Mouse (Mus musculus) lung, postnatal 36 days (tissue): Measurements from ENCODE around the gene Mafg.

Source experiments
- DNase-seq: peaks from one replicate; pipeline ENCODE4 v3.0.0; 2022; ENCODE audit warnings: mixed read lengths

Gene Mafg

GRCm38 (mm10) chr11:120620195-120620594, 13.2 kb downstream of the Mafg start:
- no peak for DNase-seq

- no peak for DNase-seq
Measured at GRCm38 (mm10) chr11:120618619-120619535, 14.5 kb downstream of the Mafg start.

GRCm38 (mm10) chr11:120617519-120618112, 15.8 kb downstream of the Mafg start, which contains the start of gene Pcyt2:
TSS of gene Pcyt2 (minus strand) at chr11:120617936.
- DNase-seq, result peak; percentile 95

- no peak for DNase-seq
Measured at GRCm38 (mm10) chr11:120616617-120617294, 16.6 kb downstream of the Mafg start.

GRCm38 (mm10) chr11:120615606-120616203, 17.7 kb downstream of the Mafg start:
- no peak for DNase-seq

GRCm38 (mm10) chr11:120615167-120615566, 18.2 kb downstream of the Mafg start:
- DNase-seq, result no peak

GRCm38 (mm10) chr11:120613976-120614375, 19.4 kb downstream of the Mafg start:
- no peak for DNase-seq

GRCm38 (mm10) chr11:120613481-120613972, 19.9 kb downstream of the Mafg start:
- no peak for DNase-seq

GRCm38 (mm10) chr11:120612763-120613162, 20.6 kb downstream of the Mafg start:
- DNase-seq, result peak; percentile 79

GRCm38 (mm10) chr11:120610477-120611046, 22.8 kb downstream of the Mafg start:
- no peak for DNase-seq

- no peak for DNase-seq
Measured at GRCm38 (mm10) chr11:120609250-120609649, 24.1 kb downstream of the Mafg start.

GRCm38 (mm10) chr11:120608241-120609034, 25.0 kb downstream of the Mafg start, which contains the start of gene Npb:
TSS of gene Npb (plus strand) at chr11:120608477.
- no peak for DNase-seq

- no peak for DNase-seq
Measured at GRCm38 (mm10) chr11:120606764-120607163, 26.6 kb downstream of the Mafg start.

- DNase-seq, result no peak
Measured at GRCm38 (mm10) chr11:120605667-120606066, 27.7 kb downstream of the Mafg start.

GRCm38 (mm10) chr11:120603545-120603944, 29.9 kb downstream of the Mafg start:
- no peak for DNase-seq

- no peak for DNase-seq
Measured at GRCm38 (mm10) chr11:120600716-120601115, 32.7 kb downstream of the Mafg start.

- no peak for DNase-seq
Measured at GRCm38 (mm10) chr11:120598990-120599549, 34.3 kb downstream of the Mafg start.

- peak; percentile 95 for DNase-seq
Measured at GRCm38 (mm10) chr11:120598283-120598989, 35.0 kb downstream of the Mafg start, which contains the start of the genes Alyref and Anapc11. TSS of gene Alyref (minus strand) at chr11:120598365. TSS of gene Anapc11 (plus strand) at chr11:120598421.

- no peak for DNase-seq
Measured at GRCm38 (mm10) chr11:120597240-120598235, 35.9 kb downstream of the Mafg start.
